Mouse (Mus musculus) lung, postnatal 0 days (tissue): ENCODE data around the gene Ankar.

Source experiments
- CTCF ChIP-seq: IDR thresholded peaks from 2 replicates; pipeline ENCODE4 v1.5.1; 2016; ENCODE audit warnings: antibody characterized with exemption, mild to moderate bottlenecking
- EP300 ChIP-seq: IDR thresholded peaks from 2 replicates; pipeline ENCODE4 v1.6.1; 2016; ENCODE audit warnings: antibody characterized with exemption, mild to moderate bottlenecking, control low read depth

GRCm38 (mm10) chr1:72715065-72715464 lies 14.7 kb upstream of the Ankar start:
- TF ChIP-seq EP300 (no peak), CTCF (no peak)
